Mouse (Mus musculus) bone marrow, adult 2 months (tissue): ENCODE measurements around the gene Ctnna2.

Experiments used
- CTCF ChIP-seq: fragments of 200-500 bp; IDR thresholded peaks from 2 replicates; pipeline ENCODE4 v1.5.1; 2011; ENCODE audit warnings: low read length, control low read depth; ENCODE audit not compliant: control insufficient read depth, insufficient read depth
- POLR2A ChIP-seq: fragments of 200-500 bp; IDR thresholded peaks from 2 replicates; pipeline ENCODE4 v1.6.1; 2011; ENCODE audit warnings: low read depth, mild to moderate bottlenecking, control low read depth, low read length, borderline replicate concordance; ENCODE audit not compliant: control insufficient read depth

GRCm38 (mm10) chr6:77847651-77848050, 131.8 kb downstream of the Ctnna2 start:
- TF ChIP-seq CTCF (no peak), POLR2A (no peak)
